Comparison of ENCODE assay signal across 8 mouse cellular contexts in the genomic region with DNA sequence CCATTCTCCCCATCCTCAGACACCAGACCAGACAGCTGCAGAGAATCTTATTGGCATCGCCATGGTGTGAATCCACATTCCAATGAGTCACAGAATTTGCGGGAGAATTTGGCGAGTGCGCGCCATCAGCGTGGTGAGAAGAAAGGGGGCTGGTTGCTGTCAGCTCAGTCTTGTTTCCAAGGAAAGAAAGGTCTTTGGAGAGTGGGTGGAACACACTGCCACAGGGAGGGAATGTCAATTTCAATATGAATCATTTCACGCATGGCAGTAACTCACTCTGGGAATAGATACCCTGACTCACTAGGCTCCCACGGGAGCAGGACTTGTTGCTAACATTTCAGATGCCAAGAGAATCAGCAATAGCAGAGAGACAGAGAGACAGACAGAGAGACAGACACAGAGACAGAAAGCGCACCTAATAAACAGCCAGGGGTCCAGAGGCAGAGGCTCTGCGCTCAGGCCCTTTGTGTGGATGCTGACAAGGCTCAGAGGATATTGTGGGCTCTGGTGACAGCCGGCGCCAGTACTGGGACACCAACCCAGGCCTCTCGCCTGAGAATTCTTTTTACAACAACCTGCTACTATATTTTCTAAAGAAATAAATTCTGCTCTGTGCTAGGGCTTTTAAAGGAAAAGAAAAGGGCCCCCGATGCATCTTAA.
DNase-seq lines count a peak whose midpoint lies in the region; ATAC-seq lines count a peak whose summit lies in the region.

No protein-coding gene starts in this region.

- H3K27ac ChIP-seq in embryonic facial prominence, embryonic 14.5 days (replicated peaks; ENCODE audit: low read depth, low read length): peak overlapping the region; percentile 58; the same call in 1 of the 2 replicates
- H3K27ac ChIP-seq in heart, embryonic 16.5 days (ENCODE audit: low read length): peak overlapping the region; percentile 97

- WGBS in embryonic facial prominence, embryonic 14.5 days: 61% methylated on average over 14 of the region's 14 CpGs
- WGBS in heart, embryonic 16.5 days: 67% methylated on average over 14 of the region's 14 CpGs

- no peaks in the 10 kb centered on the region for H3K9me3 ChIP-seq in embryonic facial prominence, embryonic 14.5 days (ENCODE audit: control insufficient read depth, low read length)
- no peaks in the 10 kb centered on the region for H3K9me3 ChIP-seq in heart, embryonic 16.5 days (replicated peaks; ENCODE audit: control insufficient read depth, low read length)

- H3K27me3 ChIP-seq in embryonic facial prominence, embryonic 14.5 days (replicated peaks; ENCODE audit: control insufficient read depth, insufficient read depth, low read length): no peaks in the 10 kb centered on the region; the same call in 1 of the 2 replicates
- no peaks in the 10 kb centered on the region for H3K27me3 ChIP-seq in heart, embryonic 16.5 days (ENCODE audit: control insufficient read depth, insufficient read depth, low read length)

- no peaks in the 10 kb centered on the region for H3K36me3 ChIP-seq in embryonic facial prominence, embryonic 14.5 days (ENCODE audit: control insufficient read depth, insufficient read depth, low read length)
- no peaks in the 10 kb centered on the region for H3K36me3 ChIP-seq in heart, embryonic 16.5 days (ENCODE audit: control insufficient read depth, insufficient read depth)

- H3K4me3 ChIP-seq in embryonic facial prominence, embryonic 14.5 days (ENCODE audit: low read depth, low read length): no peak overlapping the region
- H3K4me3 ChIP-seq in heart, embryonic 16.5 days (ENCODE audit: low read length): no peak overlapping the region

- intact Hi-C loops in gastrocnemius, postnatal 14 days (cut with DNase I; ENCODE audit: low total_unique reads): no loop called here
- intact Hi-C loops in gastrocnemius, postnatal 36 days (cut with DNase I): no loop called here
- intact Hi-C loops in left cerebral cortex, postnatal 25 days (cut with DNase I): loop anchor here (5.0 kb wide), 1 partner anchor 71 kb away; the partner anchor contains the start of gene Man1c1

- H3K9ac ChIP-seq in embryonic facial prominence, embryonic 14.5 days (ENCODE audit: low read depth, low read length): no peak overlapping the region
- peak overlapping the region; percentile 21 for H3K9ac ChIP-seq in heart, embryonic 16.5 days (ENCODE audit: low read length)

- ATAC-seq in embryonic facial prominence, embryonic 14.5 days (ENCODE audit: low read depth): no peak
- ATAC-seq in heart, embryonic 16.5 days (replicated peaks; ENCODE audit: extremely low read depth, insufficient read depth, low FRiP score): no peak

- DNase-seq in gastrocnemius, postnatal 14 days: peak; percentile 34
- no peak for DNase-seq in gastrocnemius, postnatal 36 days
- peak; percentile 39 for DNase-seq in embryonic facial prominence, embryonic 14.5 days (ENCODE audit: low spot score)
- DNase-seq in left cerebral cortex, postnatal 25 days (ENCODE audit: low spot score in 2 of 2): peak; percentile 76 to 95
- peak; percentile 80 to 87 for DNase-seq in right cerebral cortex, postnatal 10 days (ENCODE audit: low spot score in 2 of 2)
- DNase-seq in cerebellum, adult 8-10 months: no peak
- DNase-seq in testis, postnatal 14 days (ENCODE audit: low spot score): no peak

- no peak overlapping the region for H3K4me2 ChIP-seq in embryonic facial prominence, embryonic 14.5 days (ENCODE audit: low read depth, low read length)
- no peak overlapping the region for H3K4me2 ChIP-seq in heart, embryonic 16.5 days (ENCODE audit: low read depth, low read length)

- peaks cover 14% of the 10 kb centered on the region for H3K4me1 ChIP-seq in embryonic facial prominence, embryonic 14.5 days (ENCODE audit: control insufficient read depth, insufficient read depth, low read length)
- H3K4me1 ChIP-seq in heart, embryonic 16.5 days (ENCODE audit: control insufficient read depth, insufficient read depth, low read length): peaks cover 48% of the 10 kb centered on the region

Comparison
In these comparisons a context has a peak if more than half of its experiments do, and no peak if none do; other contexts are left out.
1. DNase-seq: peak in gastrocnemius, postnatal 14 days (single experiment), embryonic facial prominence, embryonic 14.5 days (single experiment), left cerebral cortex, postnatal 25 days (2 of 2) and right cerebral cortex, postnatal 10 days (2 of 2); none in gastrocnemius, postnatal 36 days (0 of 2), cerebellum, adult 8-10 months (single experiment) and testis, postnatal 14 days (single experiment).